12 mouse cellular contexts compared by ENCODE assay signal in the genomic region with DNA sequence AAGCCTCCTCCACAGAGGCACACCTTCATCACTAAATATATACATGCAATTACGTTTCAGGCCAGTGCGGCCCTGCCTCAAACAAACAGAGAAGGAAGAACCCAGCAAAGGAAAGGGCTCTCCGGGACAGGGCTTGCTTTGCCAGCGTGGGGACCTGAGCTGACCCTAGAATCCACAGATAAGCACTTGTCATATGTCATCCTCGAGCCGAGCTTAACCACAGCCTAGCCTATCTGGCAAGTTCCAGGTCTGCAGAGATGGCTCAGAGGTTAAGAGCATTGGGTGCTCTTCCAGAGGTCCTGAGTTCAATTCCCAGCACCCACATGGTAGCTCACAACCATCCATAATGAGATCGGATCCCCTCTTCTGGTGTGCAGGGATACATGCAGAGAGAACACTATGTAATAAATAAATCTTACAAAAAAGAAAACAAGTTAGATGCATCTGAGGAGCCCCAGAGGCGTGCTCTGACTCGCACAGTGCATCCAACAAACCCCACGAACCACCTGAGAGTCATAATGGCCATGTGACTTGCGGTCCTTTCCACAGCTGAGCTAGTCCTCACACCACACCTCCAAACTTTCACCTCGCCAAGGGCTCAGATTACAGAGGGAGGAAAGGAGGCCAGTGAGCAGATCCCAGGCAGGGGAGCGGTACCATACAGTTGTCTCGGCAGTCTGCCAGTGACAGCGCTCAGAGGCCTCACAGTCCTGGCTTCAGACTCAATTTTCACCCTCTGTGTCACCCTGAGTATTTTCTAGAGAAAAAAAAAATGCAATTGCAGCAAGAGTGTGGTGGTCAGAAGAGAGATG. TPM values are rescaled to one million over a fixed set of nuclear protein-coding genes. Genes with fewer than 3 reads are reported as not detected.
DNase-seq lines count a peak whose midpoint lies in the region; ATAC-seq and TF ChIP-seq lines count a peak whose summit lies in the region.
"Had no signal": no experiment of that assay in that cellular context is flagged by ENCODE, and none has a peak within 500 bp of the region (broad histone marks: within the 10 kb centered on the region; RNA-seq: fewer than 3 reads in every experiment).

No protein-coding gene starts in this region.

- peak; percentile 60 to 74 for DNase-seq in heart, adult 18-20 months
- DNase-seq in heart, postnatal 25 days (ENCODE audit: low spot score), result no peak
- peak; percentile 26 for DNase-seq in NIH3T3 (ENCODE audit: low read depth)
- DNase-seq in heart, adult 8-10 months (ENCODE audit: low spot score), result peak; percentile 46
- no peak for DNase-seq in forebrain, postnatal 0 days
- DNase-seq in right cerebral cortex, adult 18-20 months, result no peak
- DNase-seq: cerebellum, adult 8-10 months had no signal

- H3K9me3 ChIP-seq in limb, embryonic 15.5 days, result no peaks in the 10 kb centered on the region
- H3K9me3 ChIP-seq in intestine, embryonic 16.5 days (ENCODE audit: control insufficient read depth, low read length), result no peaks in the 10 kb centered on the region
- no peaks in the 10 kb centered on the region for H3K9me3 ChIP-seq in forebrain, postnatal 0 days (ENCODE audit: low read length)

- intact Hi-C loops in heart, postnatal 25 days (cut with DNase I), result no loop called here

- H3K27ac ChIP-seq in limb, embryonic 15.5 days, result peak overlapping the region; percentile 47; the same call in 1 of the 2 replicates
- no peak overlapping the region for H3K27ac ChIP-seq in intestine, embryonic 16.5 days (ENCODE audit: low read length)
- H3K27ac ChIP-seq in forebrain, postnatal 0 days (ENCODE audit: low read depth, low read length), result no peak overlapping the region
- H3K27ac ChIP-seq: hindbrain, postnatal 0 days had no signal

- no peak overlapping the region for H3K4me3 ChIP-seq in limb, embryonic 15.5 days
- no peak overlapping the region for H3K4me3 ChIP-seq in intestine, embryonic 16.5 days (ENCODE audit: low read length)
- no peak overlapping the region for H3K4me3 ChIP-seq in forebrain, postnatal 0 days (ENCODE audit: low read depth, low read length)

- ATAC-seq in limb, embryonic 15.5 days (ENCODE audit: insufficient number of reproducible peaks, low FRiP score, low TSS enrichment, low read depth), result peak; percentile 60; the same call in 1 of the 2 replicates
- ATAC-seq in intestine, embryonic 16.5 days, result no peak; the same call in 1 of the 2 replicates
- no peak for ATAC-seq in forebrain, postnatal 0 days
- ATAC-seq: hindbrain, postnatal 0 days had no signal

- H3K27me3 ChIP-seq in limb, embryonic 15.5 days, result no peaks in the 10 kb centered on the region
- H3K27me3 ChIP-seq in intestine, embryonic 16.5 days (replicated peaks; ENCODE audit: control insufficient read depth, insufficient read depth, low read length), result no peaks in the 10 kb centered on the region
- H3K27me3 ChIP-seq in forebrain, postnatal 0 days (ENCODE audit: insufficient read depth, low read length), result no peaks in the 10 kb centered on the region

- TF ChIP-seq CTCF in forebrain, postnatal 0 days (IDR thresholded peaks at IDR 0.05; ENCODE audit: low read depth), result no peak

- H3K36me3 ChIP-seq in limb, embryonic 15.5 days, result peaks cover 71% of the 10 kb centered on the region
- peaks cover 34% of the 10 kb centered on the region for H3K36me3 ChIP-seq in intestine, embryonic 16.5 days (ENCODE audit: control insufficient read depth, insufficient read depth, low read length)
- H3K36me3 ChIP-seq in forebrain, postnatal 0 days (ENCODE audit: insufficient read depth), result no peaks in the 10 kb centered on the region

- peaks cover 12% of the 10 kb centered on the region for H3K4me1 ChIP-seq in limb, embryonic 15.5 days
- H3K4me1 ChIP-seq in intestine, embryonic 16.5 days (ENCODE audit: control insufficient read depth, insufficient read depth, low read length), result peaks cover 8% of the 10 kb centered on the region; the same call in 1 of the 2 replicates
- no peaks in the 10 kb centered on the region for H3K4me1 ChIP-seq in forebrain, postnatal 0 days (ENCODE audit: insufficient read depth)

- no peak overlapping the region for H3K9ac ChIP-seq in limb, embryonic 15.5 days
- no peak overlapping the region for H3K9ac ChIP-seq in intestine, embryonic 16.5 days (ENCODE audit: low read depth, low read length)
- H3K9ac ChIP-seq in forebrain, postnatal 0 days, result no peak overlapping the region

- WGBS in limb, embryonic 15.5 days, result 53% methylated on average over 15 of the region's 15 CpGs
- 75% methylated on average over 15 of the region's 15 CpGs for WGBS in intestine, embryonic 16.5 days
- 83% methylated on average over 15 of the region's 15 CpGs for WGBS in forebrain, postnatal 0 days

- H3K4me2 ChIP-seq in limb, embryonic 15.5 days, result no peak overlapping the region
- H3K4me2 ChIP-seq in intestine, embryonic 16.5 days (ENCODE audit: low read depth, low read length), result no peak overlapping the region
- H3K4me2 ChIP-seq in forebrain, postnatal 0 days (ENCODE audit: low read depth), result no peak overlapping the region

RNA-seq across cellular contexts. Expression of a gene that starts 16.7 kb away (rescaled TPM):
- 10 to 100 TPM; 58.1 to 60.8 TPM for total RNA-seq in heart, adult 18-20 months (2021)
- total RNA-seq in heart, postnatal 25 days (2021), result 10 to 100 TPM; 52.5 to 58.0 TPM
- total RNA-seq in heart, adult 8-10 months (2022), result 10 to 100 TPM; 64.2 to 67.2 (median 65.6) TPM
- 20.9 and 22.7 TPM in 2 replicates for polyA plus RNA-seq in limb, embryonic 15.5 days (2015; fragmentation: Nextera tagmentation; extraction: Ambion mirVana)
- 9.7 and 9.9 TPM in 2 replicates for polyA plus RNA-seq in intestine, embryonic 16.5 days (2015; fragmentation: Nextera tagmentation; extraction: Ambion mirVana)
- 8.5 and 12.4 TPM in 2 replicates for total RNA-seq in forebrain, postnatal 0 days (2014; rRNA removed)
- 2.2 and 2.3 TPM in 2 replicates for polyA plus RNA-seq in forebrain, postnatal 0 days (2015; fragmentation: Nextera tagmentation; extraction: Ambion mirVana)

RNA-seq across cellular contexts. Expression of a gene that starts 21.8 kb away (rescaled TPM):
- total RNA-seq in heart, adult 18-20 months (2021), result 1 to 10 TPM; 4.7 to 6.4 TPM
- 1 to 10 TPM; 3.2 to 4.0 TPM for total RNA-seq in heart, postnatal 25 days (2021)
- total RNA-seq in heart, adult 8-10 months (2022), result 1 to 10 TPM; 5.6 to 8.6 (median 7.7) TPM
- 84.3 and 89.8 TPM in 2 replicates for polyA plus RNA-seq in limb, embryonic 15.5 days (2015; fragmentation: Nextera tagmentation; extraction: Ambion mirVana)
- polyA plus RNA-seq in intestine, embryonic 16.5 days (2015; fragmentation: Nextera tagmentation; extraction: Ambion mirVana), result 85.5 and 106 TPM in 2 replicates
- 7.7 and 8.2 TPM in 2 replicates for total RNA-seq in forebrain, postnatal 0 days (2014; rRNA removed)
- 13.5 and 14.3 TPM in 2 replicates for polyA plus RNA-seq in forebrain, postnatal 0 days (2015; fragmentation: Nextera tagmentation; extraction: Ambion mirVana)

RNA-seq across cellular contexts. Expression of a gene that starts 53.4 kb away (rescaled TPM):
- total RNA-seq in heart, adult 18-20 months (2021), result under 1 TPM in 1 of 2 experiments, not detected in 1; 0.69 TPM
- total RNA-seq in heart, postnatal 25 days (2021), result not detected
- under 1 TPM in 1 of 4 experiments, not detected in 3; 0.38 TPM for total RNA-seq in heart, adult 8-10 months (2022)
- polyA plus RNA-seq in limb, embryonic 15.5 days (2015; fragmentation: Nextera tagmentation; extraction: Ambion mirVana), result 0.64 and 0.70 TPM in 2 replicates
- 17.3 and 18.4 TPM in 2 replicates for polyA plus RNA-seq in intestine, embryonic 16.5 days (2015; fragmentation: Nextera tagmentation; extraction: Ambion mirVana)
- total RNA-seq in forebrain, postnatal 0 days (2014; rRNA removed), result not detected in 2 replicates
- 0.18 TPM in 1 of 2 replicates, not detected in the other for polyA plus RNA-seq in forebrain, postnatal 0 days (2015; fragmentation: Nextera tagmentation; extraction: Ambion mirVana)
- total RNA-seq: hindbrain, postnatal 0 days; layer of hippocampus, postnatal 14 days had no signal
- polyA plus RNA-seq: testis, adult 2 months had no signal

RNA-seq across cellular contexts. Expression of a gene that starts 58.6 kb away (rescaled TPM):
- 1 to 10 TPM; 1.9 to 2.4 TPM for total RNA-seq in heart, adult 18-20 months (2021)
- total RNA-seq in heart, postnatal 25 days (2021), result 1 to 10 TPM; 2.7 to 3.1 TPM
- 1 to 10 TPM; 2.3 to 3.8 (median 3.0) TPM for total RNA-seq in heart, adult 8-10 months (2022)
- 41.4 and 42.8 TPM in 2 replicates for polyA plus RNA-seq in limb, embryonic 15.5 days (2015; fragmentation: Nextera tagmentation; extraction: Ambion mirVana)
- polyA plus RNA-seq in intestine, embryonic 16.5 days (2015; fragmentation: Nextera tagmentation; extraction: Ambion mirVana), result 86.7 and 88.2 TPM in 2 replicates
- 19.1 and 26.8 TPM in 2 replicates for total RNA-seq in forebrain, postnatal 0 days (2014; rRNA removed)
- 6.5 and 11.1 TPM in 2 replicates for polyA plus RNA-seq in forebrain, postnatal 0 days (2015; fragmentation: Nextera tagmentation; extraction: Ambion mirVana)

Comparison
In these comparisons a context has a peak if more than half of its experiments do, and no peak if none do; other contexts are left out.
1. DNase-seq: peak in heart, adult 18-20 months (2 of 2), NIH3T3 (single experiment) and heart, adult 8-10 months (single experiment); none in heart, postnatal 25 days (single experiment), forebrain, postnatal 0 days (single experiment) and right cerebral cortex, adult 18-20 months (single experiment).